Mouse (Mus musculus) adrenal gland, postnatal 25 days (tissue): Measurements from ENCODE around the gene Lurap1l. TPM values are rescaled to one million over a fixed set of nuclear protein-coding genes. Genes with fewer than 3 reads are reported as not detected.

Source experiments
- DNase-seq: peaks from one replicate; pipeline ENCODE4 v3.0.0; 2021; ENCODE audit warnings: mixed read lengths
- total RNA-seq: library from RNA; stranded (reverse); gene quantifications from 2 replicates; pipeline ENCODE4 v1.2.3, GENCODE M21; 2021

Gene Lurap1l
- total RNA-seq, 1 experiment from 2014 or later, result 7.8 TPM

DNA sequence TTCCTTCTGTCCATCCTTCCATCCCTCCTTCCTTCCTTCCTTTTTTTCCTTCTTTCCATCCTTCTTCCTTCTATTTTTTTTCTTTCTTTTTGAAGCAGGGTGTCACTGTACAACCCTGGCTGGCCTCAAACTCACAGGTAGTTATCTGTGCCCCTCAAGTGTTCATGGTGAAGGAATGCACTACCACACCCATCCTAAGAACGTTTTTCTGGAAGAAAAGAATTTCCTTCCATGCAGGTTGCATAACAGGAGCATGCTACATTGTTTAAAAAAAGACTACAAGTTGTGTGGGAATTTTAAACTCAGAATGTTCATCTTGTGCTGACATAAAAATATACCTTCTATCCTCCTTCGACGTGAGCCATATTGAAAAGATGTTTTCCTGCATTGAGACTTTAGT, 7.4 kb downstream of the Lurap1l start:
- no peak for DNase-seq

DNA sequence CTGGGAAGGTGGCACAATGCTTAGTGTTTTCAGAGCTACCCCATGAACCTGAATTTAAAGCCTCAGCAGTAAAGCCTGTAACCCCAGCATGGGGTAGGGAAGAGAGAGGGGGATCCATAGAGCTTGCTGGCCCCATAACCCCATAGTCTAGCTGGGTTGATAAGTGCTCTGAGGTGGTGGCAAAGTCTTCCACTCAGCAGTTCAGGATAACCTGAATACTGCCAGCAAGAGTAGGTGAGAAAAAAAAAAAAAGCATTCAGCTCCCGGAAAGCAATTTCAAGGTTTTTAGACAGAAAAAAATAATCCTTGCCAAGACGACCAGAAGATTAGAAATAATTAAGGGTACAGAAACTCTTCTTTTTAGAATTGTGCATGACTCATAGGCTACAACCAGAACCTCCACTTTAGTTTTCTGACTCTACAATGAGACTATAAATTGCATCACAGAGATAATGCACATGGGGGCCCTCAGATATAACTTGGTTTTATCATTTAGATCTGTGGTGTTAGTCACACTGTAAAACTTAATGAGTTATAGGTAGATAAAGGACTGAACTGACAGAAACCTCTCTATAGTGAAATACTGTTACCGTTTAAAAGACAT, 8.2 kb downstream of the Lurap1l start:
- no peak for DNase-seq

DNA sequence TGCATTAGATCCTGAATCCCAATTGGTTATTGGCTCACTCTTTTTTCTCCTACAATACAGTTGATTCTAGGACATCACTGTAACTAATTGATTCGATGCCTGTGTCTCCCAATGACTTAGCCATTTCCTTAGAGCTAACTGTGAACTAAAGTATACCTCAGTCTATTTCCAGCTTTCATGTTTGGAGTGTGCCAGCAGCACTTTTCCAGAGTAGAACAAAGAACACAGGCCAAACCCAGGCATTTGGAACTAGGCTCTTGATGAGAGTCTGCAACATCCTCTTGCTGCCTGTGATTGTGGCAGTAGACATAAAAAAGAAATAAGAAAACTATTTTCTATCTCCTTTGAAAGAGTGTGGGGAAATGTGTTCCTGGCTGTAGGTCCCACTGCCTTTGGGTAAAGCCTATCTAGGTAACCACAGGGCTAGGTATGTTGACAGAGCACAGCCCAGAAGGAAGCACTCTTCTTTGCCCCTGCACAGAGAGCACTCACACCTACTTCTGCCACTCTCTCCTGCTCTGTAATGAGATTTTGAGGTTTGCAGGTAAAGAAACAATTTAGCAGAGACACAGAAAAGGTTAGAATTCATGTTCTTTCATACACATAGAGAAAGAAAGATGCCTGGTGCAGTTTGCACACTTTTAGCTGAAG, 8.9 kb downstream of the Lurap1l start:
- DNase-seq, result no peak

DNA sequence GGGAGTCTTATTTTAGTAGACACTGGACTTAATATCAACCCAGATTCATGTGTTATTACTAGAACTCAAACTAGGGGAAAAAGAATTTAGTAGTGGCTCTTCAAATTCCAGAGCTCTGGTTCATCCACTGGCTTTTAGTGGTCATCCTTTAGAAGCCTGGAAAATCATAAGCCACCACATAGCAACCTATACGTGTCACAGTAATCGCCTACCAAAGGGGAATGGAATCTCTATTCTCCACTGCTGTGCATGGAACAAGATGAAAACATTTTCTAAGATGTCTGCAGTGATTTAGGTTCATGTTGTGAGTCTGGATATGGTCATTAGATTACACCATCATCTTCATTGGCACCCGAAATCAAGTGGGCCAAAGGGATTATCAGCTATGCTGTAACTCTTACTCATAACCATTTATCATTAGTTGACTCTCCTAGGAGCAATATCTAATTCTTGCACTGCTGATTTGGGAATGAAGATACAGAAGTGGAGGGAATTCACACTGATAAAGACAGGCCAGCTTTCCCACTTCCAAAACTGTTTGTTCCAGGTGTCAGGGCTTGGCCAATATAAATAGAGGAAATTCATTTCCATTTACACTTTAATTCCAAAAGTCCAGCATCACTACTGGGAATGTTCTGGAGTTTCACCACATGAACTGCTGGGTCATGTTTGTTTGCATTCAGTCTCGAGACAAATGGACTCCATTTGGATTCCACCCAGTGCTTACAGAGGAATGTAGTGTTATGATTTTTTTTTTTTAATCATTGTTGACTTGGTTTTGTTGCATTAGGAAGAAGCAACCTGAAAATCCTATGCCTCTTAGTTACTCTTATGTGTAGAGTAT, 11.4 kb downstream of the Lurap1l start:
- DNase-seq, result no peak

DNA sequence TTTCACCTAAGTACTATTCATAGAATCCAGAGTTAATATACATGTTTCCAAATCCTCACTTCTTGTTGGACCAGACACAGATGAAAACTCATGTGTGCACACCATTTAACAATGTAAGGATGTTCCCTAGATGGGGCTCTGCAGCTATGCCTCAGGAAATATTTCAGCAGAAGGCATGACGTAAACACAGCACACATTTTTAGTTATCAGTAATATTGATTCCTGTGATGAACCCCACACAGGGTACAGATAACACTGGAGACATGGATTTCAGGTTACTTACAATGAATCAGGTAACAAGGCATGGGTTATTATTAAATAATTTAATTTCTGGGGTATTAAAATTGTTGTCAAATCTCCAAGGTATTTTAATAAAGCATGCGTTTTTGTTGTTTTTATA, 12.2 kb downstream of the Lurap1l start:
- DNase-seq, result no peak

DNA sequence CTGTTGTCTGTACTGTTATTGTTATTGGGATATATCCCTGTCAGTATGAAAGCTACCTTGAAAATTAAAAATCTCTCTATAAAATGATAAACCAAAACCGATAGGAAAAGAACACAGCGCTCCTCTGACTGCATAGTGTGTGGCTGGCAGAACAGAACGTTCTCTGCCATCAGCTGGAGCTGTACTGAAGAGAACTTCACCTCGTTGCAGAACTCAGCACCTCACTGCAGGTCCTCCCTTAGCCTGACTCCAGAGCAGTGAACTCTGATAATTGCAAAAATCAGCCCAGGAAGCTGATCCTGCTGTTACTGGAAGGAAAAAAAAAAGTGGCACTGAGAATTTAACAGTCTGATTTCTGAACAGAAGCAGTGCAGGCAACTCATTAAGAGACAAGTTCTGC, 14.4 kb downstream of the Lurap1l start:
- no peak for DNase-seq

DNA sequence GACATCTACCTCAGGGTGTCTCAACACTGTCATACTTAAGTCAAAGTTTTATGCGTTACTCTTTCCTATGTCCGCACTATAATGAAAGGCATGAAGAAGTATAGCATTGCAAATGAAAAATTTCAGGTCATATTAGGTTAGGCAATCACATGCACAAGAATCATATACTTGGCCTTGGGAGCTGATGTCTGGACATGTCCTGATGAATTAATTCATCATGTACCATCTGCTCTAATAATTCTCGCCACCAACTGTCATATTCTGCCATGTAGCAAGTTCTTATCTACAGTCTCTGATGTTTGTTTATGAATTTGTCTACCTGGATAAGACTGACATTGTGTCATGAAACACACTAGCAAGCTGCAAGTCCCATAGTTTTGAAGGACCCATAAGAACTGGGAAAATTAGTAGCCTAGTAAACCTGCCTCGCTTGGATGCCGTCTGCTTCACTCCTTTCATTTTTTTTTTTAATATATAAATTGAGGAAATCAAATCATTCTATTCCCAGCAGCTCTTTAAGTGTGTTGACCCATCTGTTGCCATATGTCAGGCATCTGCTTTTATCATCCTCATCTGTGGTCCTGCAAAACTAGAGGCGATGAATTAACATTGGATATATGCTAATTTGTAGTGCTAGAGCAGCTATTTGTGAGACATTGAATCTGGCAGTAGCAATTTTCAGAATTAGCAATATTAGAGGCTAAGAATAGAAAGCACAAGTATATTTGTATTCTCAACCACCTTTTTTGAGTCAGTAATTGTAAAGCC, 15.5 kb downstream of the Lurap1l start:
- DNase-seq, result no peak

DNA sequence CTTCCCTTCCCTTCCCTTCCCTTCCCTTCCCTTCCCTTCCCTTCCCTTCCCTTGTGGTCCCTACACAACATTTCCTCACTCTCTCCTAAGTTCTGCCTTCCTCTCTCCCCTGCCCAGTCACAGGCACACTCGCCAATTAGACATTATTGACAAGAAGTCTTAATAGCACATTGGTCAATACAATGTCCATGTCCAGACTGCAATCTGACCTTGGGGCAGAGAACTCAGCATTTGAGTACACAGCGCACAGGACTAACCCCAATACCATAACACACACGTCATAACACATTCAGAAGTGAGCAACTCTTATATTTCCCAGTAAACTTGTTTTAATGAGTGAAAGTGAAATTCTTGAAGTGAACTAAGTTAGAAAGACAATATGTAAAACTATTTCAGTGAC, 24.3 kb downstream of the Lurap1l start:
- DNase-seq, result no peak

DNA sequence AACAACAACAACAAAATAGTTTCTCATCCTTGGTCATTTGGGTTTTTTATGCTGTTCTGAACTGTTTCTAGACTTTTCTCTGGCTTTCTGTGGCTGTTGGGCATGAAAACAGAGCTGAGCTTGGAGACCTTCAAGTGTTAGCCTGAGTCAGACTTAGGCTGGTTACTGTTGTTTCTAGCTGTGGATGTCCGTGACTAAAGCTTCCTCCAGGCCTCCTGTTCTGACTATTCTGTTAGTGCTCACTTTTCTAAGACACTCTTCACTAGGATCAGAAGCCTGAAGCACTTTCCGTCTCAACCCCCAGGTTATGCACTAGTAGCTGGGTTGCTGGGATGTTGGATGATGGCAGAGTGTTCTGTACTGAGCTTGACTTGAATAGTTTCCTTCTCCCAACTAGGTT, 28.7 kb downstream of the Lurap1l start:
- DNase-seq, result no peak

DNA sequence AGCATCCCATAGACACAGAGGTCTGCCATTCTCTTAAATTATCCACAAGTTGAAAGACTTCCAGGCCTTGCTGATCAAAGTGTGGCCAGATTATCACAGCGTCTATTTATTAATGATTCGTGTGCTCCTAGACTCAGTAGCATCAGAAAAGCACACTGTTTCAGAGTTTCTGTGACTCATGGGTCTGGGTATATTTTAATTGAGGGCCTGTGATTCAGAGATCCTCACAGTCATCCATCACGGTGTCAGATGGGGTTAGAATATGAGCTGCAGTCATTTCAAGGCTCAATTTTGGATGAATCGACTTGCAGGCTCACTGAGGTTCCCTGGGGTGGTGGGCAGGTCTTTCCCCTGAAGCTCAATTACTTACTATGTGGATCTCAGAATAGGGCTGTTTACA, 30.5 kb downstream of the Lurap1l start:
- no peak for DNase-seq

DNA sequence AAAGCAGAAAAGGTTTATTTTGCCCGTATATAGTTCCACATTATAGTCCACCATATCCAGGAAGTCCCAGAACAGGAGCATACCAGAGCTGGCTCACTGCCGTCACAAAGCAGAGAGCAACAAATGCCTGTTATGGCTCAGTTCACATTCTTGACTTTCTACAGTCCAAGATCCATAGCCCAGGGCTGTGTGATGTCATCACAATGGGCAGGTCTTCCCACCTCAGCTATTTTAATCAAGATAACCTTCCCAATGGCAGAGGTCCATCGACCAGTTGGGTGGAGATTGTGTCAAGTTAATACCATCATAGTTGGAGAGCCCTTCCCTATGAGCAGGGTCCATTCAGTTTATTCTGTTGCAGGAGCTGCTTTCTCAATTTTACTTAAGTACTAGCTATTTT, 31.5 kb downstream of the Lurap1l start:
- no peak for DNase-seq

DNA sequence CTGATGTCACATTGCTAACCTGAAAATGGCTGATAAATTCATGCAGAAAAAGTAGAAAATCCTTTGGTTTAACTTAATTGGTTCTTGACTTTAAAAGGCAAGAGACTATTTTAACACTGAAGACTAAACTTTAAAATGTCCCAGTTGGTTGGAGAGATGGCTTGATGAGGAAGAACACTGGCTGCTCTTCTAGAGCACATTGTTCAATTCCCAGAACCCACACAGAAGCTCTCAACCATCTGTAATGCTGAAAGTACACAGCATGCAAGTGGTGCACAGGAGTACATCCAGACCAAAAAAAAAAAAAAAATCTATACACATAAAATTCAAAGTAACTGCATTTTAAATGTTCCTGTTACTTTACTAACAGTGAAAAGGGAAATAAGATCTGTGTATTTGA, 34.2 kb downstream of the Lurap1l start:
- no peak for DNase-seq

DNA sequence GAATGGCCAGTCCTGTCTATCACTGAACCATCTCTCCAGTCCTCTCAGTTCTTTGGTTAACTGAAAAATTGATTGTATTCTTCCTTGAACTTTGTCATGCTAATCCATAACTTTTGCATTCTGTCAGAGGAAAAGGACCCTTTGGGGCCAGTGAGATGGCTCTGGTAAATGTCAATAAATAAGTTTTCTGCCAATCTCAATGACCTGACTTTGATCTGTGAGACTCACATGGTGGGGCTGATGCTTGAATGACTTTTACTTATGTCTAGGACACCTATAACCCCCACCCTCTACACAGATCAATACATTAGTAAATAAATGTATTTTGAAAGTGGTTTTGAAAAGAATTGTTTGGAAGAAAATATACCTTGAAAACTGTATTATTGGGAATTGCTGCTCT, 38.7 kb downstream of the Lurap1l start:
- no peak for DNase-seq

DNA sequence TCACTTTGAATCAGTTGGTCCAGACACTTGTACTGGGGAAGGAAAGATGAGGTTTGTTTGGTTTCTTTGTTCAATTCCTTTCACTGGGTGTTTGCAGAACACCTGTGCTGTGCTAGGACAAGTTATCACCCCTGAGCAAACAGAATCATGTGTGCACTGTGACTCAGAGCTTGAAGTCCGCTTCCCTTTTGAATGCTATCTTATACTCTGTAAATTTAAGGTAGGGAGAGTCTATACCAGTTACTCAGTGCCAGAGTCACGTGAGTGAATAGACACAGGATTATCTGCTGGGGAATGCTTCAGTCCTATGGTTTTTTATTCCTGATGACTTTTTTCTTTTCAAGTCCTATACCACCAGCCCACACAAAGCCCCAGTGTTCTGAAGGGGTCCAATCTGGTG, 39.3 kb downstream of the Lurap1l start:
- DNase-seq, result no peak

DNA sequence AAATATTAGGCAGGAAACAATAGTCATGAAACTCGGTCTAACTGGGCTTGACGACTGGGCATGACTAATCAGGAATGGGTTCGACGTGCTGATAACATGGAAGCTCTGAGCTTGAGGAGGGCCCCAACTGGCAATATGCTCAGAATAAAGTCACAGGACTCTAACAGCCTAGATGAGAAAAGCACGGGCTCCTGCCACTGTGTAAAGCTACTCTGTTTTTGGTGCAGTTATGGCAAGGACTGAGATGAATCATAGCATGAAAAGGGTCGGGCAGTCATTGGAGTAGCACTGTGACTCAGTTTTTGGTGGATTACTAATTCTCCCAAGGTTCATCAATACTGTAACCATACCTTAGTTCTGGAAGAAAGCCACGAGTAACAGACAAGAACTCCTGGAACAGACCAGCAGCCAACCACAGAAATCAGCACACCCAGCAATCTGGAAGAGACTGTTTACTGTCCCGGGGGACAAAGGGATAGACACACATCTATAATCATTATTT, 39.9 kb downstream of the Lurap1l start:
- DNase-seq, result peak; percentile 7

DNA sequence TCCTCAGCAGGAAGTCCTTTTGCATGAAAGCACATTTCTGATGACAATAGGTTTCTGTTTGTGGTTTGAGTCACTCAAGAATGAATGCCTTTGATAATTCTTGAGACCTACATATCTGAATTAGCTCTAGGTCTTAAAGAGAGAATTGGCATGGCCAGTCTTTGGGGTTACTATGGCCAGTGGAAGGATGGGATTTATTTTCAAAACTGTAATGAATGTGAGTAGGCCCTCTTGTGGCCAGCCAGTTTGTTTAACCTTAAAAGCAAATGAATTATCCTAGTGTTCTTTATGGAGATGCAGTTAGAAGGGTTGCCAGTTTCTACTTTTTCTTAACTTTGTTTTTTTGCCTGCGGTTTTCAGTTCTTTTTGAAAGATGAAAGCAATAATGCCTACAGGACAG, 42.2 kb downstream of the Lurap1l start:
- DNase-seq, result no peak

DNA sequence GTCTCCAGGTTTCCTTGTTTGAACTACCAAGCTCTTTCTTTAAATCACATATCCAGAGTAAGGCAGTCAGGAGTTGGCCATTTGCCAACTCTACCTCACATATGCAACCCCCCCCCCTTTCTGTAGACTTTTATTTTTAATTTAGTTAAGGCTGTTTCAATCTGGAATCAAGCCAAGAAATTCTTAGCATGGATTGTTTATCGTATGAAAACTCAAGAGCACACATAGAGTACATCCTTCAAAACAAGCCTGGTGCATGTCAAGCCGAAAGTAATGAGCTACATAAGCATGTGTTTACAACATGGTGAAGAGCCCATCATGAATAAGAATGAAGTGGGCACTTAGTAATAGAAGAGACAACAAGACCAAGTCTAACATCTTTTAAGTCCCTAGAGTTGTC, 45.5 kb downstream of the Lurap1l start:
- no peak for DNase-seq

DNA sequence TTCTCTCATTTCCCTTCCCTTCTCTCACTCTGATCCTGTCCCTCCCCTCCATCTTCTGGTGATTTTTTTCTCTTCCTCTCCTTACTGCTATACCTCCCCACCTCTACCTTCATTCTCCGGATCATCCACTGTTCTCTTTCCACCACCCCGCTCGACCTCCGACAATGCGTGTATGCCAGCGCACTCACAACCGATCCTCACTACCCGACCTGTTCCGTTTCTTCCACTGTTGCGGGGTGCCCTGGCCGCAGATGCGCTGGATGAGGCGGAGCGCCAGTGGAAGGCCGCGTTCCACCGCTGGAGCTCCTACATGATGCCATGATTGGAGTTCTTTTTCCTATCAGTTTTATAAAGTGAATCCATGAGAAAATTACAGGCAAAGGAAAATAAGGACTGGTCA, 57.1 kb downstream of the Lurap1l start:
- DNase-seq, result no peak

DNA sequence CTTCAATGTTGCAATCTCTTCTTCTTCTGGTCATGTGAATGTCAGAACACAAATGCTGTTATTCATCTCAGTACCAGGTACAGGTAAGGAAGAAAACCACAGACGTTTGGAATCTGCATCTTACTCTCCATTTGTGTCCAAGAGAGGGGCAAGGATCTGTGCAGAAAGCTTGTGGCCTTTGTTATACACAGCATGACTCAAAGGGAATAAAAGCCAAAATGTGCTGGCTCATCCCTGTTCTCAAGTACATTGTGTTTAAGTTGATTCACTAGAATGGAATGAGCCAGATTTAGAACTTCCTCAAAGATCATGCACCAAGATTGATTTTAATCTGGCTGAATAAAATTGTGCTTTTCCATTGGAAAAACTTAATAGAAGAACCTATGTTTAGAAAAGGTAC, 61.4 kb downstream of the Lurap1l start:
- DNase-seq, result no peak

DNA sequence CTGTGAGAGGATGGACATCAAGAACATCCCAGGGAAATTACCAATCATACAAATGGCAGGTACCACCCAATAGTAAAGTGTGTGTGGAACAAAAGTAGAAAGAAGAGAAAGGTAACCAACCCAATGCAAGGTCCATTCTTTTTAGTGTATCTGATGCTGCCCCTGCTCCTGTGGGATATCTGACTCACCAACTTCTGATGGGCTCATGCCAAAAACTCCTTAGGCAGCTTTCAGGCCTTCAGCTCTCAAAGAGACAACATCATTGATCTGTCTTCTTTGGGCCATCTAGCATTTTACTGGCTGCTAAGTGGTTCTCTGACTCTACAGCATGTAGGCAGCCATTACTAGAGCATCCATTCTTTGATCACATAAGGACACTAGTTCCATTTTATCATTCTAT, 63.5 kb downstream of the Lurap1l start:
- no peak for DNase-seq

DNA sequence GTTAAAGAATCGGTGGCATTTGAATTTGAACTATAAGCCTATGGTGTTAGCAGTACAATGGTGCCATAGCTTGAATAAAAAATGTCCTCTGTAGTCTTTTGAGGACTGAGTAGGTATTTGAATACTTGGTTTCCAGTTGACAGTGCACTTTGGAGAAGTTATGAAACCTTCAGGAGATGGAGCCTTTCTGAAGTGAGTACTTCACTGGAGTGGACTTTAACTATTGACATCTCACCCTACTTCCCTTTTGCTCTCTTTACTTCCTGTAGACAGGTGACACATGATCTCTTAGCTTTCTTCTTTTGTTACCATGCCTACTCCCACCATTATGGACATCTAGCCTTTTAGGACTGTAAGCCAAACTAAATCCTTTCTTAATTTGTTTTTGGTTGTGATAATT, 80.4 kb downstream of the Lurap1l start:
- no peak for DNase-seq

DNA sequence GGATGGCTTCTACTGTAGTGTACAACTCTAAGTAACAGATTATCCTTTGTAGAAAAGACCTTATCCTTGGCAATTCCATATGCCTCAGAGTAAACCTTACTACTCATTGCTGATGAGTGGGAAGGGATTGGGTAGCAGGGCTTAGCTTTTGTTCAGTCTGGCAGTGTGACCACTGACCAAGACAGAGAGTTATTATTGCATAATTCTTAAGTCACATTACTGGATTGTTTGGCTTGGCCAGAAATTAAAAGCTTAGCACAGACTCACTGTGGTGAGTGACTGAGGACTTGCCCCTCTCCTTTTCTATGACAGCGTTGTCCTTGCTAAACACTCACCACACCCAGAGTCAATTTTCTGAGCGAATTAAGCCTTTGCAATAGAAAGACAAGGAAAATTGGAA, 93.1 kb downstream of the Lurap1l start:
- no peak for DNase-seq
